ENCODE assay signal across 24 mouse cellular contexts in the genomic region with DNA sequence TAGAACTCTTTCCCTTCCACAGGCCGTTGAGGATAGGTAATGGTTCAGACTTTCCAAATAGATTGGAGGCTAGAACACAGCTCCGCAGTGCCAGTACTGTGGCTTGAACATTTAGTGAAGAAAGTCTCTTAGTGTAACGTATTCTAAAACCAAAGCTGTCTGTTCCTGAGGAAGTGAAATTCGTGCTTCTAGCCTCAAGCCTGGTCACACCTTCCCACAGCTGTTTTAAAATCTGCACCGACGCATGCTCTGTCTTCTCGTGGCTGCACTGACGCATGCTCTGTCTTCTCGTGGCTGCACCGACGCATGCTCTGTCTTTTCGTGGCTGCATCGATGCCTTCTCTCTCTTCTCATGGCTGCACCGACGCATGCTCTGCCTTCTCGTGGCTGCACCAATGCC. TPM values are rescaled to one million over a fixed set of nuclear protein-coding genes. Genes with fewer than 3 reads are reported as not detected.
DNase-seq lines count a peak whose midpoint lies in the region; ATAC-seq lines count a peak whose summit lies in the region.
"Had no signal": no experiment of that assay in that cellular context is flagged by ENCODE, and none has a peak within 500 bp of the region (broad histone marks: within the 10 kb centered on the region; RNA-seq: fewer than 3 reads in every experiment).

No protein-coding gene starts in this region.

- ATAC-seq in common myeloid progenitor, adult 5-6 weeks (replicated peaks; ENCODE audit: low read depth, poor library complexity, severe bottlenecking) = peak; percentile 29
- peak; percentile 70 for ATAC-seq in monocyte, adult 5-6 weeks (replicated peaks; ENCODE audit: insufficient number of reproducible peaks, low FRiP score, low TSS enrichment, poor library complexity, severe bottlenecking)
- ATAC-seq: forebrain, embryonic 16.5 days had no signal

- H3K27me3 ChIP-seq in splenic B cell, adult 2 months (ENCODE audit: control insufficient read depth, insufficient read depth, low read length, poor library complexity, severe bottlenecking) = no peaks in the 10 kb centered on the region
- H3K27me3 ChIP-seq: limb, embryonic 15.5 days; neural tube, embryonic 12.5 days had no signal

- DNase-seq in spleen, adult 12 weeks (ENCODE audit: low spot score) = peak; percentile 21
- no peak for DNase-seq in spleen, postnatal 4 days (ENCODE audit: low spot score in 2 of 2)
- peak; percentile 84 for DNase-seq in splenic B cell, adult 2 months (ENCODE audit: low read depth, low spot score)
- no peak for DNase-seq in thymus, postnatal 10 days (ENCODE audit: low spot score in 2 of 2)
- DNase-seq in right cerebral cortex, adult 18-20 months = no peak
- DNase-seq: adrenal gland, postnatal 14 days; cerebellum, adult 9-10 months; gastrocnemius, postnatal 36 days; heart, postnatal 4 days; kidney, adult 8-10 months; kidney, postnatal 14 days; left cerebral cortex, postnatal 4 days; lung, embryonic 14.5 days; thymus, postnatal 4 days had no signal

- no peaks in the 10 kb centered on the region for H3K36me3 ChIP-seq in splenic B cell, adult 2 months (ENCODE audit: control insufficient read depth, insufficient read depth, low read length, poor library complexity, severe bottlenecking)
- H3K36me3 ChIP-seq: embryonic facial prominence, embryonic 10.5 days; forebrain, embryonic 10.5 days; limb, embryonic 15.5 days; midbrain, embryonic 12.5 days; neural tube, embryonic 12.5 days had no signal

RNA-seq across cellular contexts. Expression of gene Ccdc180, which starts 6.9 kb away (rescaled TPM):
- total RNA-seq in common myeloid progenitor, adult 5-6 weeks (2017) = 0.05 and 0.87 TPM in 2 replicates
- 0.10 to 0.21 TPM in 2 of 3 replicates, not detected in the other for total RNA-seq in monocyte, adult 5-6 weeks (2017)
- total RNA-seq: gastrocnemius, postnatal 36 days had no signal

RNA-seq across cellular contexts. Expression of gene Stra6l, which starts 34.8 kb away (rescaled TPM):
- total RNA-seq in common myeloid progenitor, adult 5-6 weeks (2017) = not detected in 2 replicates
- 0.39 to 0.75 TPM (median 0.57 TPM) in 3 replicates for total RNA-seq in monocyte, adult 5-6 weeks (2017)
- total RNA-seq: gastrocnemius, postnatal 36 days; layer of hippocampus, adult 18-20 months; layer of hippocampus, postnatal 14 days had no signal

RNA-seq across cellular contexts. Expression of gene Igfbpl1, which starts 56.5 kb away (rescaled TPM):
- not detected in 2 replicates for total RNA-seq in common myeloid progenitor, adult 5-6 weeks (2017)
- total RNA-seq in monocyte, adult 5-6 weeks (2017) = not detected in 3 replicates
- total RNA-seq: adrenal gland, postnatal 14 days; gastrocnemius, postnatal 36 days had no signal

Comparison
In these comparisons a context has a peak if more than half of its experiments do, and no peak if none do; other contexts are left out.
1. DNase-seq: peak in spleen, adult 12 weeks (single experiment) and splenic B cell, adult 2 months (single experiment); none in spleen, postnatal 4 days (0 of 2), thymus, postnatal 10 days (0 of 2) and right cerebral cortex, adult 18-20 months (single experiment).